Mouse (Mus musculus): ENCODE measurements around the gene Ppara. TPM values are rescaled to one million over a fixed set of nuclear protein-coding genes. Genes with fewer than 3 reads are reported as not detected.

Ppara gene
- polyA plus RNA-seq, 1 experiment from 2014 or later = 2.7 TPM

DNA sequence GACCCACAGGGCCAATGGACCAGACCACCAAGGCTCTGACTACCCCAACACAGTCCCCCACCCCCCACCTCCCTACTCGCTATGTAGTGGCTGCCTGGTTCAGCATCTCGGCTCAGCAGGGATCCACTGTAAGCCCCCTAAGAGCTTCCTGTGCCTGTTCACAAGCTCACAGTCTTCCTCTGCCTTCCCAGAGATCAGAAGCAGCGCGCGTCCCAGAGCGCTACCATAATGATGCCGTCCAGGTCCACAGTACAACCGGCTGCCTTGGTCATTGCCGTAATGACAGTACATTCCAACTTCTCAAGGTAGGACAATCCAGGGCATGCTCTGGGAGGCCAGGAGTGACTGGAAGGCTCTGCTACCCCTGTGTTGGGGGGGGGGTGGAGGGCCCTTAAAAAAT, 34.1 kb upstream of the Ppara start:
- no peaks in the 10 kb centered on the region for H3K27me3 ChIP-seq (ENCODE audit: insufficient read depth, low read length)
- no peak overlapping the region for H3K27ac ChIP-seq (ENCODE audit: low read depth)
- TF ChIP-seq CTCF (IDR thresholded peaks at IDR 0.05; ENCODE audit: low read depth) = no peak
- no peaks in the 10 kb centered on the region for H3K4me1 ChIP-seq (ENCODE audit: insufficient read depth)
- no peaks in the 10 kb centered on the region for H3K9me3 ChIP-seq (ENCODE audit: low read depth, low read length)
- H3K4me2 ChIP-seq = no peak overlapping the region
- peaks cover 99% of the 10 kb centered on the region for H3K36me3 ChIP-seq (ENCODE audit: insufficient read depth)
- DNase-seq (no peak), ATAC-seq (ENCODE audit: insufficient read depth) (no peak)
- H3K4me3 ChIP-seq (ENCODE audit: low read depth, low read length) = no peak overlapping the region
- 82% methylated on average over 9 of the region's 9 CpGs for WGBS
- no peak overlapping the region for H3K9ac ChIP-seq

DNA sequence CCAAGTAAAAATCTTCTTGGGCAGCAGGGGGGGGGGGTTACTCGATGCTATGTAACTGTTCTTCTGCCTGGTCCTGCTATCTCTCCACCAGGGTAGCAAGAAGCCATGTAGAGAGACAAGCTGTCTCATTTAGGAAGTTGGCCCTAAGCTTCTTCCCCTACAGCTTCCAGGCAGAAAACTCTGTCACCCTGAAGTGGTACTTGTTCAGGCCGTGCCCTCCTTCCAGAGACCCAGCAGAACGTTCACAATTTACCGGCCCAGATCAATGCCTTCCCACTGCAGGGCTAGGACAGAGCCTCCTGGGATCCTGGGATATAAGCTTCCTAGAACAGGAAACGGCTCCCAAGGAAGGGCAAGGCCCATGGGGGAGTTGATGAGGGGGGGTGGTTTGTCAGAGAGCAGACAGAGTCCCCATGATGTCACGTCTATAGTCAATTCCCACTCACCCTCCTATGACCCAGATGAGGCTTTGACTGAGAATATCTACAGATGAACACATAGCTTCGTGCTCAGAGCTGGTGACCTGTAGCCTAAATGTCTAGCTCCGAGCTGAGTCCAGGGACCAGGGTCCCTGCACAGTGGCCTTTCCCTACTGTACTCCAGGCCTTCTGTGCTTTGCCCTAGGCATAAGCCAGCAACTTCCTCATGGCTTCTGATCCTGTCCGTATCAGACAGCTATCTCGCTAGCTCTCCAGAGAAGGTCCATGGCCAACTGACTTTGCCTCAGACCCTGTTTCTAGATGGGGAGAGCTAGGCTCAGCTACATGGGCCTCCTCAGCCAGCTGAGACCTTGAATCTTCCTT, 33.5 kb upstream of the Ppara start:
- no peak for TF ChIP-seq CTCF (IDR thresholded peaks at IDR 0.05; ENCODE audit: low read depth)
- Histone ChIP-seq H3K4me1 (ENCODE audit: insufficient read depth) (no peaks in the 10 kb centered on the region), H3K4me3 (ENCODE audit: low read depth, low read length) (no peak overlapping the region), H3K4me2 (no peak overlapping the region), H3K36me3 (ENCODE audit: insufficient read depth) (peaks cover 99% of the 10 kb centered on the region), H3K27ac (ENCODE audit: low read depth) (no peak overlapping the region), H3K9ac (no peak overlapping the region), H3K9me3 (ENCODE audit: low read depth, low read length) (no peaks in the 10 kb centered on the region), H3K27me3 (ENCODE audit: insufficient read depth, low read length) (no peaks in the 10 kb centered on the region)
- 72% methylated on average over 10 of the region's 10 CpGs for WGBS
- DNase-seq (no peak), ATAC-seq (ENCODE audit: insufficient read depth) (no peak)

DNA sequence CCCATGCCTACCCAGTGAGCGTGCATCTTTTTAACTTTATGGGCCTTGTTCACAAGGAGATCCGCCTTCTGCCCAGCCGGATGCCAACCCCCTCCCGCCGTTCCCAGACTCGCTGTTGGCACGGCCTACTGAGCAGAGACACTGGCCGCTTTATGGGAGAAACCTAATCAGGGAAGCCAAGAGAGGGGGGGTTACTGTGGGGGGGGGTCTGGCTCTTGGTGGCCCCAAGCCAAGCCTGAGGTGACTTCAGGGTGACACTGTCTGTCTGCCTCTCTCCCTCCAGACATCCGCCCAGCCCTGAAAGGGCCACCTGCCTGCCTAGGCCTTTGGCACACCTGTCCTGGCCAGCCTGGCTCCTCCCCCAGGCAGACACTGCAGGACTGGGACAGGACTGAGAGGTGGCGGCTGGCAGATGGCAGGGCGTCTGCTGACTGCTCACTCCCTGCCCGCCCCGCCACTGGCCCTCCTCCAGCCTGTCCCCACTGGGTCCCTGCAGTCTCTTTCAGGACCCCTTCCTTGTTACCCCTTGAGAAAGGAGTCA, 32.3 kb upstream of the Ppara start:
- DNase-seq (no peak), ATAC-seq (ENCODE audit: insufficient read depth) (no peak)
- Histone ChIP-seq H3K9me3 (ENCODE audit: low read depth, low read length) (no peaks in the 10 kb centered on the region), H3K36me3 (ENCODE audit: insufficient read depth) (peaks cover 100% of the 10 kb centered on the region), H3K4me2 (no peak overlapping the region), H3K27me3 (ENCODE audit: insufficient read depth, low read length) (no peaks in the 10 kb centered on the region), H3K4me1 (ENCODE audit: insufficient read depth) (no peaks in the 10 kb centered on the region), H3K4me3 (ENCODE audit: low read depth, low read length) (no peak overlapping the region), H3K9ac (no peak overlapping the region), H3K27ac (ENCODE audit: low read depth) (no peak overlapping the region)
- WGBS = 85% methylated on average over 13 of the region's 13 CpGs
- TF ChIP-seq CTCF (IDR thresholded peaks at IDR 0.05; ENCODE audit: low read depth) = no peak

DNA sequence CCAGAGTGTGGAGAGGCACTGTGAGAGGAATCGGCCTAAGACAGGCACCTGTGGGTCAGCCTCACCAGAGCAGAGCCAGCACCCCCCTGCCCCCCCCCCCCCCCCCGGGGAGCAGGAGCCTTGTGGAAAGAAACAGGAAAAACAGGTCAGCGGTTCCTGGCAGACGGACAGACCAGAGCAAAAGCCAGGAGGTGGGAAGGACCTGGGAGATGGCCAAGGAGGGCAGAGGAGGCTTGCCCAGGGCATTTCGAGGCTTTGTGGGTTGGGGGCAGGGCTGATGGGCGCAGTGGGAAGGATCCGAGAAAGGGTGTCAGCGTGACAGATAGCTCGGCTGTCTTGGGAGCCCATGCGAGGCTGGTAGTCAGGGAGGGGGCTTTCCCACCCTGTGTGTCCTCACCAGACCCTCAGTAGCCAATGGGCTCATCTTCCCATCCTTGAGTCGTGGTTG, 31.6 kb upstream of the Ppara start:
- Histone ChIP-seq H3K4me3 (ENCODE audit: low read depth, low read length) (no peak overlapping the region), H3K9ac (no peak overlapping the region), H3K9me3 (ENCODE audit: low read depth, low read length) (no peaks in the 10 kb centered on the region), H3K4me2 (no peak overlapping the region), H3K4me1 (ENCODE audit: insufficient read depth) (no peaks in the 10 kb centered on the region), H3K36me3 (ENCODE audit: insufficient read depth) (peaks cover 96% of the 10 kb centered on the region), H3K27ac (ENCODE audit: low read depth) (no peak overlapping the region), H3K27me3 (ENCODE audit: insufficient read depth, low read length) (no peaks in the 10 kb centered on the region)
- TF ChIP-seq CTCF (IDR thresholded peaks at IDR 0.05; ENCODE audit: low read depth) = no peak
- ATAC-seq (ENCODE audit: insufficient read depth) (no peak), DNase-seq (no peak)
- WGBS = 60% methylated on average over 11 of the region's 11 CpGs

DNA sequence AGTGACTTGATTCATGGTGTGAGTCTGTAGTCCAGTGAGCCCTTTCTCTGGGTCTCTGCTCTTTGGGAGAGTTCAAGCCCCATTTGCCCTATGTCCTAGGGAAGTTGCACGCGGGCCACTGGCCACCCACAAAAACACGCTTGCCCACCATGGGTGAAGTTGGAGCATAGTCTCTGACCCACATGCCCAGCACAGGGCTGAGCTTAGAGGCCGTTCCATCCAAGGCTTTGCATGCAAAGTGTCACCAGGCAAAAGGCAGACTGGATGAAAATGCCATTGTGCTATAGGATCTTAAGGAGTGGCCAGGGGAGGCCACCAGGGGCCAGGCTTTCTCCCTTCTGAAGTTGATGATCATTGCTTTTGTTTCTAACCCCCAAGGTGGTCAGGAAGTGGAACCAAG, 30.9 kb upstream of the Ppara start:
- no peak overlapping the region for H3K4me3 ChIP-seq (ENCODE audit: low read depth, low read length)
- H3K4me1 ChIP-seq (ENCODE audit: insufficient read depth) = no peaks in the 10 kb centered on the region
- no peak for DNase-seq
- WGBS = 87% methylated on average over 4 of the region's 4 CpGs
- no peaks in the 10 kb centered on the region for H3K27me3 ChIP-seq (ENCODE audit: insufficient read depth, low read length)
- no peaks in the 10 kb centered on the region for H3K9me3 ChIP-seq (ENCODE audit: low read depth, low read length)
- H3K4me2 ChIP-seq = no peak overlapping the region
- peaks cover 89% of the 10 kb centered on the region for H3K36me3 ChIP-seq (ENCODE audit: insufficient read depth)
- no peak for ATAC-seq (ENCODE audit: insufficient read depth)
- TF ChIP-seq CTCF (IDR thresholded peaks at IDR 0.05; ENCODE audit: low read depth) = peak; percentile 17; the same call in 1 of the 2 replicates
- no peak overlapping the region for H3K9ac ChIP-seq
- H3K27ac ChIP-seq (ENCODE audit: low read depth) = no peak overlapping the region

DNA sequence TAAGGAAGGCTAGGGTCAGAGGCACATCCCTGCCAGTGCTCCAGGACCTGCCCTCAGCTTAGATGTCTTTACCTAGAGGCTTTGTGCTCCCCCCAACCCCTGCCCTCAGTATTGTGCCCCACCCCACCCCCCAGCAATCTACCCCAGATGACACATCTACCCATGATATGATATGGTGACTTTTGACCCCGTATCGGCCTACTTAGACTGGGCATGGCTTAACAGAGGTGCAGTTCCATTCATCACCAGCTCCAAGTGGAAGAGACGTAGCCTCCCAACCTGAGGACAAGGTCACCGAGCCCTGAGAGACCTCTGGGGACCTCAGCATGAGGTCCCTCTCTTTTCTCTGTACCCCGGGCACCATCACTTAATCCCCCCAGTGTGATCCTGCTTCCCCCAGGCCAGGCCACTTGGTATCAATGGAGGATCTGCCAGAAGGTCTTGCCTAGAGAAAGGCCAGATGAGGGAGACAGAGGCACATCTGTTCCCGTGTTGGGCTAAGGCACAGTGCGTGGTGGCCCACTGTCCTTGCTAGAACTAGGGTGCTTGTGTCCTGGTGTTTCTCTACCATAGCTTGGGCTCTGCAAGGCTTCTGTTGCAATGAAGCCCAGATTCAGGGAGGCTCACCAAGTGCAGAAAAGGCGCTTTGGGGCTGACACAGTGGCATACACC, 30.3 kb upstream of the Ppara start:
- Histone ChIP-seq H3K4me2 (no peak overlapping the region), H3K4me3 (ENCODE audit: low read depth, low read length) (no peak overlapping the region), H3K9me3 (ENCODE audit: low read depth, low read length) (no peaks in the 10 kb centered on the region), H3K27me3 (ENCODE audit: insufficient read depth, low read length) (no peaks in the 10 kb centered on the region), H3K9ac (no peak overlapping the region), H3K4me1 (ENCODE audit: insufficient read depth) (peaks cover 3% of the 10 kb centered on the region; the same call in 1 of the 2 replicates), H3K27ac (ENCODE audit: low read depth) (no peak overlapping the region), H3K36me3 (ENCODE audit: insufficient read depth) (peaks cover 83% of the 10 kb centered on the region)
- 84% methylated on average over 8 of the region's 8 CpGs for WGBS
- ATAC-seq (ENCODE audit: insufficient read depth) (no peak), DNase-seq (no peak)
- no peak for TF ChIP-seq CTCF (IDR thresholded peaks at IDR 0.05; ENCODE audit: low read depth)

DNA sequence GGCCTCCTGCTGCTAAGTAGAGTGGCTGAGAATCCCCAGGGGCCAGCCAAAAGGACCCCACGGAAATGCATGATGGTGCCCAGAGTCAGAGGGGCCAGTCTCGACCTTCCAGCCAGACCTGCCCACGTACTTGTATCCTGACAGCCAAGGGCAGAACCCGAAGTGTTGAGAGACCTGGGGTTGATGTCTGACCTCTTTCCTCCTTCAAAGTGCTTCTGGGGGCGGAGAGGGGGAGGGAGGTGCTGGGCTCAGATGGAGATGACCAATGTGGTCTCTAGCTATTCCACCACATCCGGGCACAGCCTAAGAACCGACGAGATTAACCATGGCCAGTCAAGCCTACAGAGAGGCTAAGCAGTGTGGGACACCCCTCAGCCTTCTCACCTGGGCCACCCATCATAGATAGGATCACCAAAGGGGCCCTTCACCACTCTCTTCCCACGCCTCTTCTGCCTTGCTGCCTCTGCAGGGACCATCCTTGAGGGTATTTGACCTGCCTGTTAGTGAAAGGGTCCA, 29.7 kb upstream of the Ppara start:
- TF ChIP-seq CTCF (IDR thresholded peaks at IDR 0.05; ENCODE audit: low read depth) = no peak
- no peak for ATAC-seq (ENCODE audit: insufficient read depth)
- Histone ChIP-seq H3K27me3 (ENCODE audit: insufficient read depth, low read length) (no peaks in the 10 kb centered on the region), H3K9ac (no peak overlapping the region), H3K27ac (ENCODE audit: low read depth) (no peak overlapping the region), H3K4me3 (ENCODE audit: low read depth, low read length) (no peak overlapping the region), H3K9me3 (ENCODE audit: low read depth, low read length) (no peaks in the 10 kb centered on the region), H3K4me1 (ENCODE audit: insufficient read depth) (peaks cover 3% of the 10 kb centered on the region; the same call in 1 of the 2 replicates), H3K4me2 (no peak overlapping the region), H3K36me3 (ENCODE audit: insufficient read depth) (peaks cover 77% of the 10 kb centered on the region)
- 74% methylated on average over 9 of the region's 9 CpGs for WGBS
- no peak for DNase-seq

Measured in lung, embryonic 14.5 days (tissue).